Mouse (Mus musculus): Measurements from ENCODE around the gene Vps8. TPM values are rescaled to one million over a fixed set of nuclear protein-coding genes. Genes with fewer than 3 reads are reported as not detected.

Gene Vps8
- polyA plus RNA-seq, 1 experiment from 2014 or later = 25.5 TPM

- no peak for DNase-seq (ENCODE audit: low spot score)
- no peak overlapping the region for H3K27ac ChIP-seq (ENCODE audit: low read depth, low read length)
- WGBS = 84% methylated on average over 4 of the region's 4 CpGs
These were observed 47.5 kb downstream of the Vps8 start for GRCm38 (mm10) chr16:21470416-21470815.

GRCm38 (mm10) chr16:21477074-21477473, 54.2 kb downstream of the Vps8 start:
- Histone ChIP-seq H3K36me3 (ENCODE audit: control insufficient read depth, insufficient read depth, low read length) (0 out of 2 replicates have a peak, but pooled peaks cover 2% of the 10 kb centered on the region), H3K4me2 (ENCODE audit: low read depth, low read length, severe bottlenecking) (no peak overlapping the region), H3K9ac (ENCODE audit: low read length) (no peak overlapping the region), H3K9me3 (ENCODE audit: control insufficient read depth, low read length) (no peaks in the 10 kb centered on the region), H3K27ac (ENCODE audit: low read depth, low read length) (no peak overlapping the region), H3K27me3 (ENCODE audit: control insufficient read depth, insufficient read depth, low read length) (no peaks in the 10 kb centered on the region), H3K4me1 (replicated peaks; ENCODE audit: control insufficient read depth, insufficient read depth, low read length) (no peaks in the 10 kb centered on the region), H3K4me3 (ENCODE audit: low read depth, low read length) (no peak overlapping the region)
- DNase-seq (ENCODE audit: low spot score) = no peak
- 92% methylated on average over 4 of the region's 4 CpGs for WGBS
- ATAC-seq (replicated peaks; ENCODE audit: low FRiP score) = no peak

More at GRCm38 (mm10) chr16:21470416-21470815, 47.5 kb downstream of the Vps8 start:
- Histone ChIP-seq H3K9me3 (ENCODE audit: control insufficient read depth, low read length) (no peaks in the 10 kb centered on the region; the same call in 1 of the 2 replicates), H3K9ac (ENCODE audit: low read length) (no peak overlapping the region), H3K36me3 (ENCODE audit: control insufficient read depth, insufficient read depth, low read length) (peaks cover 4% of the 10 kb centered on the region; the same call in 1 of the 2 replicates), H3K4me3 (ENCODE audit: low read depth, low read length) (no peak overlapping the region), H3K4me1 (replicated peaks; ENCODE audit: control insufficient read depth, insufficient read depth, low read length) (no peaks in the 10 kb centered on the region), H3K27me3 (ENCODE audit: control insufficient read depth, insufficient read depth, low read length) (no peaks in the 10 kb centered on the region), H3K4me2 (ENCODE audit: low read depth, low read length, severe bottlenecking) (no peak overlapping the region)
- ATAC-seq (replicated peaks; ENCODE audit: low FRiP score) = no peak

- Histone ChIP-seq H3K4me1 (replicated peaks; ENCODE audit: control insufficient read depth, insufficient read depth, low read length) (no peaks in the 10 kb centered on the region), H3K4me3 (ENCODE audit: low read depth, low read length) (no peak overlapping the region), H3K36me3 (ENCODE audit: control insufficient read depth, insufficient read depth, low read length) (0 out of 2 replicates have a peak, but pooled peaks cover 2% of the 10 kb centered on the region), H3K27ac (ENCODE audit: low read depth, low read length) (no peak overlapping the region), H3K9me3 (ENCODE audit: control insufficient read depth, low read length) (no peaks in the 10 kb centered on the region), H3K9ac (ENCODE audit: low read length) (no peak overlapping the region), H3K27me3 (ENCODE audit: control insufficient read depth, insufficient read depth, low read length) (no peaks in the 10 kb centered on the region), H3K4me2 (ENCODE audit: low read depth, low read length, severe bottlenecking) (no peak overlapping the region)
- 92% methylated on average over 9 of the region's 9 CpGs for WGBS
- no peak for DNase-seq (ENCODE audit: low spot score)
- ATAC-seq (replicated peaks; ENCODE audit: low FRiP score) = no peak
These were observed 55.5 kb downstream of the Vps8 start for GRCm38 (mm10) chr16:21478376-21478775.

- DNase-seq (ENCODE audit: low spot score) (no peak), ATAC-seq (replicated peaks; ENCODE audit: low FRiP score) (no peak)
- no peaks in the 10 kb centered on the region for H3K27me3 ChIP-seq (ENCODE audit: control insufficient read depth, insufficient read depth, low read length)
- H3K4me2 ChIP-seq (ENCODE audit: low read depth, low read length, severe bottlenecking) = no peak overlapping the region
- H3K36me3 ChIP-seq (ENCODE audit: control insufficient read depth, insufficient read depth, low read length) = no peaks in the 10 kb centered on the region
- WGBS = 92% methylated on average over 5 of the region's 5 CpGs
- H3K27ac ChIP-seq (ENCODE audit: low read depth, low read length) = no peak overlapping the region
- no peaks in the 10 kb centered on the region for H3K9me3 ChIP-seq (ENCODE audit: control insufficient read depth, low read length)
- no peak overlapping the region for H3K4me3 ChIP-seq (ENCODE audit: low read depth, low read length)
- no peak overlapping the region for H3K9ac ChIP-seq (ENCODE audit: low read length)
- no peaks in the 10 kb centered on the region for H3K4me1 ChIP-seq (replicated peaks; ENCODE audit: control insufficient read depth, insufficient read depth, low read length)
These were observed 60.9 kb downstream of the Vps8 start for GRCm38 (mm10) chr16:21483803-21484202.

- no peak for ATAC-seq (replicated peaks; ENCODE audit: low FRiP score)
- H3K4me3 ChIP-seq (ENCODE audit: low read depth, low read length) = no peak overlapping the region
- DNase-seq (ENCODE audit: low spot score) = no peak
- H3K27me3 ChIP-seq (ENCODE audit: control insufficient read depth, insufficient read depth, low read length) = no peaks in the 10 kb centered on the region
- no peak overlapping the region for H3K4me2 ChIP-seq (ENCODE audit: low read depth, low read length, severe bottlenecking)
- H3K27ac ChIP-seq (ENCODE audit: low read depth, low read length) = no peak overlapping the region
- no peaks in the 10 kb centered on the region for H3K4me1 ChIP-seq (replicated peaks; ENCODE audit: control insufficient read depth, insufficient read depth, low read length)
- H3K36me3 ChIP-seq (ENCODE audit: control insufficient read depth, insufficient read depth, low read length) = no peaks in the 10 kb centered on the region
- WGBS = 67% methylated on average over 5 of the region's 5 CpGs
- H3K9ac ChIP-seq (ENCODE audit: low read length) = no peak overlapping the region
- no peaks in the 10 kb centered on the region for H3K9me3 ChIP-seq (ENCODE audit: control insufficient read depth, low read length)
These were observed 62.8 kb downstream of the Vps8 start for GRCm38 (mm10) chr16:21485716-21486115.

GRCm38 (mm10) chr16:21488413-21488812, 65.5 kb downstream of the Vps8 start:
- no peaks in the 10 kb centered on the region for H3K4me1 ChIP-seq (replicated peaks; ENCODE audit: control insufficient read depth, insufficient read depth, low read length)
- H3K27ac ChIP-seq (ENCODE audit: low read depth, low read length) = no peak overlapping the region
- H3K27me3 ChIP-seq (ENCODE audit: control insufficient read depth, insufficient read depth, low read length) = no peaks in the 10 kb centered on the region
- H3K4me3 ChIP-seq (ENCODE audit: low read depth, low read length) = no peak overlapping the region
- no peaks in the 10 kb centered on the region for H3K9me3 ChIP-seq (ENCODE audit: control insufficient read depth, low read length)
- 49% methylated on average over 4 of the region's 4 CpGs for WGBS
- peak; percentile 57 for DNase-seq (ENCODE audit: low spot score)
- no peak for ATAC-seq (replicated peaks; ENCODE audit: low FRiP score)
- H3K36me3 ChIP-seq (ENCODE audit: control insufficient read depth, insufficient read depth, low read length) = no peaks in the 10 kb centered on the region
- H3K4me2 ChIP-seq (ENCODE audit: low read depth, low read length, severe bottlenecking) = no peak overlapping the region
- no peak overlapping the region for H3K9ac ChIP-seq (ENCODE audit: low read length)

- no peak for ATAC-seq (replicated peaks; ENCODE audit: low FRiP score)
- no peaks in the 10 kb centered on the region for H3K4me1 ChIP-seq (replicated peaks; ENCODE audit: control insufficient read depth, insufficient read depth, low read length)
These were observed 69.4 kb downstream of the Vps8 start for GRCm38 (mm10) chr16:21492346-21492745.

GRCm38 (mm10) chr16:21492894-21493293, 70.0 kb downstream of the Vps8 start:
- no peak overlapping the region for H3K27ac ChIP-seq (ENCODE audit: low read depth, low read length)
- DNase-seq (ENCODE audit: low spot score) = no peak
- H3K9me3 ChIP-seq (ENCODE audit: control insufficient read depth, low read length) = no peaks in the 10 kb centered on the region
- H3K4me3 ChIP-seq (ENCODE audit: low read depth, low read length) = no peak overlapping the region
- WGBS = 38% methylated on average over 2 of the region's 2 CpGs
- H3K4me1 ChIP-seq (replicated peaks; ENCODE audit: control insufficient read depth, insufficient read depth, low read length) = no peaks in the 10 kb centered on the region
- H3K4me2 ChIP-seq (ENCODE audit: low read depth, low read length, severe bottlenecking) = no peak overlapping the region
- ATAC-seq (replicated peaks; ENCODE audit: low FRiP score) = no peak
- H3K9ac ChIP-seq (ENCODE audit: low read length) = no peak overlapping the region
- H3K27me3 ChIP-seq (ENCODE audit: control insufficient read depth, insufficient read depth, low read length) = no peaks in the 10 kb centered on the region
- H3K36me3 ChIP-seq (ENCODE audit: control insufficient read depth, insufficient read depth, low read length) = no peaks in the 10 kb centered on the region

More at GRCm38 (mm10) chr16:21492346-21492745, 69.4 kb downstream of the Vps8 start:
- no peak for DNase-seq (ENCODE audit: low spot score)
- Histone ChIP-seq H3K9me3 (ENCODE audit: control insufficient read depth, low read length) (no peaks in the 10 kb centered on the region), H3K4me3 (ENCODE audit: low read depth, low read length) (no peak overlapping the region), H3K27me3 (ENCODE audit: control insufficient read depth, insufficient read depth, low read length) (no peaks in the 10 kb centered on the region), H3K4me2 (ENCODE audit: low read depth, low read length, severe bottlenecking) (no peak overlapping the region), H3K9ac (ENCODE audit: low read length) (no peak overlapping the region), H3K27ac (ENCODE audit: low read depth, low read length) (no peak overlapping the region), H3K36me3 (ENCODE audit: control insufficient read depth, insufficient read depth, low read length) (no peaks in the 10 kb centered on the region)
- WGBS = 74% methylated on average over 5 of the region's 5 CpGs

GRCm38 (mm10) chr16:21494681-21495080, 71.8 kb downstream of the Vps8 start:
- DNase-seq (ENCODE audit: low spot score) = no peak
- Histone ChIP-seq H3K36me3 (ENCODE audit: control insufficient read depth, insufficient read depth, low read length) (no peaks in the 10 kb centered on the region), H3K27ac (ENCODE audit: low read depth, low read length) (no peak overlapping the region), H3K27me3 (ENCODE audit: control insufficient read depth, insufficient read depth, low read length) (no peaks in the 10 kb centered on the region), H3K4me1 (replicated peaks; ENCODE audit: control insufficient read depth, insufficient read depth, low read length) (no peaks in the 10 kb centered on the region), H3K9me3 (ENCODE audit: control insufficient read depth, low read length) (no peaks in the 10 kb centered on the region), H3K9ac (ENCODE audit: low read length) (no peak overlapping the region), H3K4me3 (ENCODE audit: low read depth, low read length) (no peak overlapping the region), H3K4me2 (ENCODE audit: low read depth, low read length, severe bottlenecking) (no peak overlapping the region)
- ATAC-seq (replicated peaks; ENCODE audit: low FRiP score) = no peak
- WGBS = 88% methylated on average over 6 of the region's 6 CpGs

Measured in forebrain, embryonic 11.5 days (tissue).